Mouse (Mus musculus) NIH3T3 (cell line): ENCODE data around the gene Saa4.
"Not testable (repeated sequence)": the region's sequence is repeated elsewhere in the genome, so short reads cannot be mapped to it uniquely, and the experiment has no call there.

Experiments
- DNase-seq: peaks from one replicate; pipeline ENCODE4 v3.0.0-alpha.2; 2012; ENCODE audit warnings: low read depth

Gene Saa4

DNA sequence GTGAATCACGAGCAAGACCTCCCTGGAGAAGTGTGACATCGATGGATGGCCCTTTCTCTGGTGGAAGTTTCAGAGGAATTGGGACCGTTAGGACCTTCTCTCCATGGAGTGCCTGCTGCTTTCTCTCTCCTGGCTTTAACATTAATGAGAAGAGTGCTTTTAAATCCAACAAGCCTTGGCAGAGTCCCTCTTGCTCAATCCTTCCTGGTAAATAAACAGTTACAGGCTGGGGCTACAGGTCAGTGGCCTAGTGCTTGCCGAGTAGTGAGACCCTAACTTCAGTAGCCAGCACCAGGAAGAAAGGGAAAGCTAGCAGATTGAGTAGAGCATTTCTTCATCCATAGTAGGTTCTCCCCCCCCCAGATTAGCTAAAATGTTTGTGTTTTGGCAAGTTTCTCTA lies at the start of gene Saa4:
Gene Saa4 (minus strand): TSS at position 146 of the 400 bp plus-strand sequence.
- DNase-seq, result no peak

DNA sequence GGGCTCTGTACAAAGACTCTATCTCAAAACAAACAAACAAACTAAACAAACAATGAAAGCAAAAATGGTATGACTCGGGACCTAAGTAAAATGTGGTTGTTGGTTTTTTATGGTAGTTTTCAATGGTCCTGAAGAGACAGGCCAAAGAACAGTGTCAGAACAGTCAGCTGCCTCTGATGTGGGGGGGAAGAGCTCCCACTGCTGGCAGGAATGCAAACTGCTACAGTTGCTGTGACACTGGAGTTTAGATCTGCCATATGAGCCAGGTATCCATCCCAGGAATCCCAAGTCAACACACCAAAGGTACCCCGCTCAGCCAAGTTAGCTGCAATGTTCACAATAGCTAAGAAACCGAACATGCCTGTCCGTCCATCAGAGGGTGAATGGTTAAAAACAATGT lies 38.3 kb upstream of the Saa4 start:
- peak; percentile 85 for DNase-seq

DNA sequence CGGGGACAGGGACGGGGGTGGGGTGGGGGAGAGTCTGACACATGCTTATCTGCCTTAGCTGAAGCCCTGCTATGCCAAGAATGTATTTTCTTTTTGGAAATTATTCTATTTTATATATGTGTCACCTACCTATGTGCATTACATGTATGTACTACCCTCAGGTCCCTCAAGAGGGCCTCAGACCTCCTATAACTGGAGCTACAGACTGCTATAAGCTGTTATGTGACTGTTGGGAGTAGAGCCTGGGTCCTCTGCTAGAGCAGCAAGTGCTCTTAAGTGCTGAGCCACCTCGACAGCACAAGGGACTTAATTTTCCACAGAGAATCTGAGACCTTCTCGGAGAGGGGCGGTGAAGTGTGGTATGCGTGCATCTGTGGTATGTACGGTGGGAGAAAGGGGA lies 36.0 kb upstream of the Saa4 start:
- DNase-seq, result no peak

DNA sequence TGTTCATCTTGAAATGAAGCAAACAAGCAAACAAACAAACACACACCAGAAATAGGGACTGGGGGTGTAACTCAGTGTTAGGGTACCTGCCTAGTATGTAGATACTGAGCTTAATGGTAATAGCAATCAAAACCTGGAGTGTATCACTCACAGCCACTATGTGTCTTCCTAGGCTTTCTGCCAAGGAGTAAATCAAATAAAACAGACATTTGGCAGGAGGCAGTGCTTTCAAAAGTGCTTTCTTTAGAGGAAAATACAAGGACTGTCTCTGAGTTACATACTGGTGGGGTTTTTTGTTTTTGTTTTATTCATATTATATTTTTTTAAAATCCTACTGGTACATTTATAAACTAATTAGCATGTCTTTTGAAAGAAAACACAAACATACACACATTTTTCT lies 35.0 kb upstream of the Saa4 start:
- DNase-seq, result no peak

DNA sequence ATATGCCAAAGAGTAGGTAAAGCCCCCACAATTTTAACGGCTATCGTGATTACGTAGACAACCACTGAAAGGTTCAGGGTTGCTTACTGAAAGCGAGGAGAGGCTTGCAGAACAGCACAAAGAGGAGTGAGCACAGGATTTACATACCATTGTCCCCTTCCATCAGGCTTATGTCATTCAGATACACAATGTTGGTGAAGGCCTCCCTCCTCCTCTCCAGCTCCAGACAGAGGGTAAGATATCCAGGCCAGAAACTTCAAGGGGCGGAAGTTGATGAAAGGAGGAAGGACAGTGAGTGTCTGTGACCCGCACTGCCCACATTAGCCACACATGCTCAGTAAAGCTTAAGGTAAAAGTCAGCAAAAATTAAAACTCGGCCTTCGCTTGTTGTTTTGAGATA lies 32.3 kb upstream of the Saa4 start:
- DNase-seq, result no peak

DNA sequence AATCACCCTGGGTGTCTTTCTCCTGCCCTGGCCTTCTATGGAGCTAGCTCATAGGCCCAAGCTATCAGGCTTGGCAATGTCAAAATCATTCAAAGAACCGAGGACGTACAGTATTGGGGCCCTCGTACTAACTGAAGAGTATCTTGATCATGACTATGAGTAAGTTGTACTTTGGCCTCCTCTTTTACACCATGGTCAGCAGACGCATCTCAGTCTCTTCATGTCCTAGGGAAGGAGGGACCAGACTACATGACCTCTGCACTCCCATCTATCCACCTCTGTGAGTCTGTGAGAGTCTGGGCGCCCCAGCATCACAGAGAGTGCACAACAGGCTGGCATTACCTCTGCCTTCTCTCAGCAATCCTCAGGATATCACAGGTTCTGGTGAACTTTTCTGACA lies 30.2 kb upstream of the Saa4 start:
- DNase-seq, result no peak

DNA sequence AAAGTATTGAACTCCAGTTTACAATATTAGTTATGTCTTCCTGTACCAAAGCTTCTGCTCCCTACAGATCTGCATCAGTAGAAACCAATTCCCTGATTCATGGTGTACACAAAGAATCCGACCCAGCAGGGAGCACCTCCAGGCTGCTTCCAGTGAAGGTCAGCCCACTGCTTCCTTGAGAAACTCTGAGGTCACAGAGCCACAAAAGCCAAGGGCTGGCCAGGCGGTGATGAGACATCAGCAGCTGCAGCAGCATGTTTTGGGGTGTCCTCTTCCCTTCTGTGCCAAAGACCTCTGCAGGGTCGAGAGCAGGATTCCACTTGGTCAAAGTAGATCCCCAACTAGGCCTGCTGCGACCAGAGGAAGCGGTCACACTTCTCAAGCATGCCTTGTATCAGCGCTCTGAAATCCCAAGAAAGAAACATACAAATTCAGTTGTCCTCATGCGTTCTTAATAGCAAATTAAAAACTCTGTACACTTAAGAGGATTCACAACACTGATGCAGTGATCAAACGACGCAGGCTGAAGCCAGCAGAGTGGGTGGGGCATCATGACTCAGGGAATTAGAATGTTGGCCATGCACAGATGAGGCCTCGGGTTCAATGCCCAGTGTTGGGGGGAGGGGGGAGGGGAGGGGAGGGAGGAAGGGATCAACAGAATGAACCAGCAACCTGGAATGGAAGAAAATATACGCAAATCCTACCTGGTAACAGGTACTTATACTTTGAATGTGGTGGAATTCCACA lies 28.8 kb upstream of the Saa4 start:
- DNase-seq, result peak; percentile 65

DNA sequence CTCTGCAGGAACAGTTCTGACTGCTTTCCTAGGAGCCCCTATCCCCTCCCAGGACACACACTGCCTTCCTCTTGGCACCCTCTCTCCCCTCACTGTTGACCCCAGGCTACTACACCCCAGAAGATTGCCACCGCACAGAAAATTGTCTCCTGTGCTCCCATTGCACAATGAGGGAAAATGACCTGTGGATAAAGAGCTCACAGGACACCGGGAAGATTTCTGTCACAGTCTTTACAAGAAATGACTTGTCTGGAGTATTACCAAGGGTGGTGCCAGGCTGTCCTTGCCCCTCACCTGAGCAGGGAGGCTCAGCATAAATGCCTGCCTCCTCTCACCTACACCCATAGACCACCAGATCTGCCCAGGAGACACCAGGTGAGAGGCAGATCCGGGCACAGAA lies 19.1 kb upstream of the Saa4 start, which contains the start of gene Saa2:
Gene Saa2 (plus strand): TSS at position 301 of the 400 bp plus-strand sequence.
- no peak for DNase-seq

DNA sequence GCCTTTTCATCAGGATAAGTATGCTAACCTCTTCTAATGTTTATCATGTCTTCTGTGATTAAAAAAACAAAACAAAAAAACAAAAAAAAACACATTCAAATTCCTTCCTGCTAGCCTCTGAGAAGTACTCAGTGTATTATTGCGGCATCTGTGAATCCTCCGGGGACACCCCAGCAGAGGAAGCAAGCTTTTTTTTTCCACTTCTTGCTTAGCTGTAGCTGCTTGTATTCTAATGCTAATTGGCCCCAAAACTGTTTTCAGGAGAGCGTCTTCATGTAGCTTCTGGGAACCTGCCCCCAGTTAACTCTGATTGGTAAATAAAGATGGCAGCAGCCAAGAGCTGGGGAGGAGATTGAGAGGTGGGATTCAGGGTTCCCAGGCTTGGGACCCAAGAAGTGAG lies 16.1 kb upstream of the Saa4 start:
- peak; percentile 37 for DNase-seq

DNA sequence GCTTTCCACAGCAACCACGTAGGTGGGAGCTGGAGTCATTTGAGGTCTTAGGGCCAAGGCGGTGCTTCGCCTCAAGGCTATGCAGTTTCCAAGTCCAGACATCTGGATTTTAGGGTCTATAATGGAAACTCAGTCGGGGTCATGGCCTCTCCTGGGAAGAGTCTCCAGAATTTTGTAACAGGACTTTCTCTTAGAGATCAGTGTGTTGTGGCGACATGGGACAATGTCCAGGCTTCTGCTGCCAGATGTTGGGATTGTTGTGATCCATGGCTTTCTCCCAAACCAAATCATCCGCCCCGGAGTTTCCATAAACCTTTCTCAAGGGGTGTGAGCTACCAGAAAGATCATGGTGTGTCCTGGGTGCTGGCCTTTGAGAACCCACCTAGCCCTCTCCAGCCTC lies 14.0 kb upstream of the Saa4 start:
- no peak for DNase-seq

DNA sequence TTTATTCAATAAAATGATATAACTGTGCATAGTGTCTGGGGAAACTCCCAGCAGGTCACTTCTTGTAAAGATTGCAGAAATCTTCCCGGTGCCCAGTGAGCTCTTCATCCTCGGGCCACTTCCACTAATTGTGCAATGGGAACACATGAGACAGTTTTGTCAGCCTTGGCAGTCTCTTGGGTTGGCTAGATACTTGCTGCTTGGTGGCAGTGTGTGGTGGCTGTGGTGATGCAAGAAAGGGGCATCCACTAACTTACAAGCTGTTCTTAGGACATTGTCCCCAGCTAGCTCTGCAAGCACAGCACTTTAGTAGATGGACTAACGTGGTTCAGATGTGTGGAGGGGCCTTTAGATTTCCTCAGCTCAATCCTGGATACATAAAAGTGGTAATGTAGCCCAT lies 13.4 kb upstream of the Saa4 start:
- no peak for DNase-seq

DNA sequence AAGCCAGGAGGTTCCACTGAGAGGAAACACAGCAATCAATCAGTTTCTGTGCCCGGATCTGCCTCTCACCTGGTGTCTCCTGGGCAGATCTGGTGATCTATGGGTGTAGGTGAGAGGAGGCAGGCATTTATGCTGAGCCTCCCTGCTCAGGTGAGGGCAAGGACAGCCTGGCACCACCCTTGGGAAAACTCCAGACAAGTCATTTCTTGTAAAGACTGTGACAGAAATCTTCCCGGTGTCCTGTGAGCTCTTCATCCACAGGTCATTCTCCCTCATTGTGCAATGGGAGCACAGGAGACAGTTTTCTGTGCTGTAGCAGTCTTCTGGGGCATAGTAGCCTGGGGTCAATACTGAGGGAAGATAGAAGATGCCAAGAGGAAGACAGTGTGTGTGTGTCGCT lies 10.5 kb upstream of the Saa4 start, which contains the start of gene Saa1:
Gene Saa1 (minus strand): TSS at position 101 of the 400 bp plus-strand sequence.
- not testable (repeated sequence) for DNase-seq

DNA sequence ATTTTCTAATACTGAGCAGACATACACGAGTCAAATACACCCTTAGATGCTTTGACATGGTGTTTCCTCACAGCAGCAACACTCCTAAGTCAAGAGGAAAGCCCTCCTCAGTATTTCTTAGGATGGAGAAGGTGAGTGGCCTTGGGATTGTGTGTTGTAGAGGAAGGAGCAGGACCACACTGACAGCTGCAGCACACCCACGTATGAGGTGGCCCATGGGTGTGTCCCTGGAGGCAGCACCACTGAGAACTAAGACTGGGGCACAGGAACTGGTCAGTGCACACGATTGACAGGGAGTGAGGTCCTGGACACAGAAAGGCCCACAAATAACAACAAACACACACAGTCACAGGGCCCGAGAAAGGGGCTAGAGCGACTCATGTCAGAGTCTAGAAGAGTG lies 7.6 kb upstream of the Saa4 start:
- DNase-seq, result not testable (repeated sequence)

DNA sequence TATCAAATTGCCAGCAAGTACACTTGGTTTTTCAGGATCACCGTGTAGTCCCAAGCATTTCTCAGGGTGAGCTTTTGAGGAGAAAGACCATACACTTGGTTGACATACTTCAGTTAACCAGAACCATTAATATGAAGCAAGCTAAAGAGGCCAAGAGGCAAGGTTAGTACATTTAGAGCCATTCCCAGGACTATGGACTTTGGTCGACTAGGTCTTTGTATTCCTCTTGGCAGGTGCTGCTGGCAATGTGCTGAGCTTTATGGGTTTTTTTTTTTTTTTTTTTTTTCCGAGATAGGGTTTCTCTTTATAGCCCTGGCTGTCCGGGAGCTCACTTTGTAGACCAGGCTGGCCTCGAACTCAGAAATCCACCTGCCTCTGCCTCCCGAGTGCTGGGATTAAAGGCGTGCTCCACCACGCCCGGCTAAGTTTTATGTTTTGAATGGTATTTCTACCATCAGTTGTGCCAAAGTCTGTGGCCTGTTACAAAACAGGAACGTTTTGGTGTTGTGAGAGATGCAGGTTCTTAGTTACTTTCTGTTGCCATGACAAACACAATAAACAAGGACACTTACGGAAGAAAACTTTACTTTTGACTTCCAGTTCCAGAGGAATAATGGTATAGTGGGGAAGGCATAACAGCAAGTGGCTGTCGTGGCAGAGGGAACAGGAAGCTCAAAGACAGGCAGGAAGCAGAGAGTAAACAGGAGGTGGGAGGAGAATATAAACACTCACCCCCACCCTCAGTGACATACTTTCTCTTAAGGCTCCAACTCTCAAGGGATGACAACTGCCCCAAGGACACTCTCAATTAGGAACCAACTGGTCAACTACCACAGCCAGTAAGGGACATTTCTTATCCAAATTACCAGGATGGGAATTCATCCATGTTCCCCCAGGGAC lies 6.4 kb upstream of the Saa4 start:
- DNase-seq, result no peak

DNA sequence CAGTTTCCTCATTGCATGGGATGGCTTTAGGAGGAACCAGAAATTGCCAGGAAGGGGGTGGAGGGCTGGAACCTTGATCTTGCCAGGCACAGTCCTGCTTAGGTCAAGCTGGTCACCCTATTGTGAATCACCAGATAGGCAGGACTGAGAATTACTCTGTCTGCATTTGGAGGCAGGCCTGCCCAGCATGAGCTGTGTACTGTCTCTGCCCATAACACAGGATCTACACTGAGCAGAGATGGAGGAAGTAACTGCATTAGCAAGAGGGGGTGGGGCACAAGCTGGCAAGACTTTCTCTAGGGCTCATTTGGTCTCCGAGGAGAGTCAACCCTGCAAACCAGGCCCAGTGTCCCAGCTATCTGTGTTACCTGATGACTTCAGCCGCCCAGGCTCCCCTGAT lies 2.6 kb upstream of the Saa4 start:
- DNase-seq, result no peak

DNA sequence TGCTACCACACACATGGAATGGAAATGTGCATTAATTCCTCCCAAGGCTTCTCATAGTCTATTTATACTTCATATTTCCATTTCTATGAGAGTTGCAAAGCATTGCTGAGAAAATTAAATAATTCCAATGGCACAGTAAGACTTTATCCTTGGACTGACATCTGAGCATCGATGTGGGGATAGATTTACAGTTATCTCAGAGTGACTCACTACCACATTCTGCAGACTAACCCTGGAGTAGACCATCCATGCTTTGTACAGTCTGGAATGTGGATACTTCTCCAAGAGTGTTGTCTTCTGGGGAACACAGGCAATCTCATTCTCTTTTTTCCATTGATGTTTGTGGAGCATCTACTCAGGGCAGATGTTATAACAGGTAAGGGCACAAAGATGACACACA lies 4.8 kb downstream of the Saa4 start:
- peak; percentile 6 for DNase-seq

DNA sequence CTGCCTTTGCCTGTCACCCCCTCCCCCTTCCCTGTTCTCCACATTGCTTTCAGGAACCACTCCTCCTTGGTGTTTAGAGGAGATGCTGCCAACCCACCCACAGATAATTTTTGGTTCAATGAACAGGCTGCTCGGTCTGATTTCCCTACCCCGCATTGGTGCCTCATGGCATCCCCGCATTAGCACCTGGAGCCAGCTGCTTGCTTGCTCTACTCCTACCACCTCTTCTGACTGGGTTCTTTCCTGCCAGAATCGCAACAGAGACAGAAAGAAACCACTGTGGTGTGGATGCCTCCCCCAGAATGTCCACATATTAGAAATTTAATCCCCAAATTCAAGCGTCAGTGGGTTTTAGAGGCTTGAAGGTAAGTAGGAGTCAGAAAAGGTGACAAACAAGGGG lies 8.0 kb downstream of the Saa4 start:
- DNase-seq, result no peak

DNA sequence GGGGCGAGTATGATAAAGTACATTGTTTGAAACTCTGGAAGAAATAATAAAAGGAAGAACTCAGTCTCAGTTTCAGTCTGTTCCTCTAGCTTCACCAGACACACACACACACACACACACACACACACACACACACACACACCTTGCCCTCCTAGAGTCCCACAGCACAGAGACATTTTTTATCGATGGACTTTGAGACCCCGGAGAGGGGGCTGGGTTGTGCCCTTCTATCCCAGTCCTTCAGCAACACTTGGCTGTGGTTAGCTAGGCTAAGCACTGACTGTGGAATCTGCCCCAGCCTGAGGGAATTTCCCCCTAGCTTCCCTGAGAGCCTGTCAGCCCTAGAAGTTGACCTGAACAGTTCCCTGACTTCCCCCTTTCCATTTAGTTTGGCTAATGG lies 8.6 kb downstream of the Saa4 start:
- no peak for DNase-seq

DNA sequence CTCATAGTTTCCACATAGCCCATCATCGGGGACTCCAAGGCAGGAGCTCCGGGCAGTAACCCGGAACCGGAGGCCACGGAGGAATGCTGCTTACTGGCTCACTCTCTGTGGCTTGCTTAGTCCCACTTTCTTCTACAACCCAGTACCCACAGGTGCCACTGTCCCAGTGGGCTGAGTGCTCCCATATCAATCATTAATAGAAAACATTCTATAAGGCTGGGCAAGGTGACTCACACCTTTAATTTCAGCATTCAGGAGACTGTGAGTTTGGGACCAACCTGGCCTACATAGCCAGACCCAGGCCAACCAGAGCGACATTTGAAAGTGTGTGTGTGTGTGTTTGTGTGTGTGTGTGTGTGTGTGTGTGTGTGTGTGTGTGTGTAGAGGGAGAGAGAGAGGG lies 9.0 kb downstream of the Saa4 start:
- no peak for DNase-seq

DNA sequence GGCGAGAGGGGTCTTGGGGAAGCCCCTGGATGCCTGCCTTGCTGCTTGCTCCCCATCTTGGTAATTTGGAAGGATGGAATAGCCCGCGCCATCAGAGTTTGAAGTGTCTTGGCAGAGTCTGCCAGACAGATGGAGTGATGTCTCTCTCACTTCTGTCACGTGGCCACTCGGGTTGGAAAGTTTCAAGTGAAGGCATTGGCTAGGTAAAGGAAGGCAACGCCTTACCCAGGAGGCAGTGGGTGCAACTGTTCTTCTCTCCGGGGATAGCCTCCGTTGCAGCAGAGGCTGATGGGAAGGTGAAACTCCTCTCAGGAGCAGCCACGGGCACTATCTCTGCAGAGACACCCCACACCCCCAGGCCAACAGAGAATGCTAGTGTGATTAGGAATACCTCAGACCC lies 11.9 kb downstream of the Saa4 start:
- peak; percentile 9 for DNase-seq

DNA sequence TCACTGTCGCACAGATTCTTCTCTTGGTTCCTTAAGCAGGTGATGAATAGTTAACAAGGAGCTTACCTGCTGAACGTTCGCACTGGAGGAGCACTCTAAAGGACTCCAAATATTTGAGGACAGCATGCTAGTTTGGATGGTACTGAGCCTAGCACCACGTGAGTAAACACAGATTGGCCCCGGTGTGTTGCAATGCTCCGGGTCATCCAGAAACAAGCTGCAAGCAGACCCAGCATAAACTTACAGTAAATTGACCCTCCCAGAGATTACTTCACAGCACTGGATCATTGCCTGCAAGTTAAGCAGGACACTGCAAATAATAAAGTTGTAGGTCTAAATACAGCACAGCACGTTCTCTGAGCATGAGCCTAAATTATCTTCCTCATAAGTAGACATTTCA lies 12.9 kb downstream of the Saa4 start:
- DNase-seq, result peak; percentile 85

DNA sequence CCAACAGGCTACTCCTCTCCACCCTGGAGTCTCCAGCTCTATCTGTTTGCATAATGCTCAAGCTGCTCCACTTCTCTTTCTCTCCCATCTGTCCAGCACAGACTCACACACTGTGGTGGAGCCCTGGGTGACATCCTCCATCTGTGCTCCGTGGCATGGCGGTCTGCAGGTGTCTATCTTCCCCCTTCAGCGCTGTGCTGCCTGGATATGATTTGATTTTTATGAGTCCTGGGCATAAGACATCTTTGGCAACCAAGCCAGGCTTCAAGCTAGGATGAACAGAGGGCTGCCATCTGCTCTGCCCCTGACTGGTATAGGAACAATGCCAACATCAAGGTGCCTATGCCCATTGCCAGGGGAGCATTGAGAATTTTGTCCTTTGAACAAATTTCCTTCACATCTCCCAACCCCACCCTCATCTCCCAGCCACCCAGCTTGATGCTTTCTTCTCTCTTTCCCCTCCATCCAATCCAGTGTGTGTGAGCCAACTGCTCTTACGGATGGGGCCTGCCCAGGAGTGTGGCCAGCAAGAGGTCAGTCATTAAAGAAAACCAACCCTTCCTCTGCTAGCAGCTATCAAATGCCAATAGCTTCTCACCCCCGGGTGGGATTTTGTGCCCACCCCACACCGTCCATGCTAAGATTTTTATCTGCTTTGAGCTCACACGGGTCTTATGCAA lies 13.7 kb downstream of the Saa4 start:
- no peak for DNase-seq

DNA sequence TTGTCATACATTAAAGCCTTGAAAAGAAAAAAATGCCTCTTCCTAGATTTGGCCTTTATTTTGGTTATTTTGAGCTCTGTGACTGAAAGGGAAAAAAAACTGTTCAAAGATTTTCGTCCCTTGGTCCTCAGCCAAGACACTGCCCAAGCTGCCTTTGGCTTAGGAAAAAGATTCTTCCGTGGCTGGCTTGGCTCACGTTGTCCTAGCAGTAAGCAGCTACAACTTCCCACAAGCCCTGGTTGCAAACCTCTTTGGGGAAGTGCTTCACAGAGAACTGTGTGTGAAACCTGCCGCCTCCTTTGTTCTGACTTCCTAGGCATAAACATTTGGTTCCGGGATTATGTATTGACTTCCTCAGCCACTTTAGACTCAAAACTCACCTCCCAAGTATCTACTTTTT lies 15.5 kb downstream of the Saa4 start:
- peak; percentile 72 for DNase-seq
